Mouse (Mus musculus): ENCODE results near the gene Gm9821. TPM values are rescaled to one million over a fixed set of nuclear protein-coding genes. Genes with fewer than 3 reads are reported as not detected.

Gene Gm9821
- total RNA-seq, 1 experiment from 2014 or later: 0.29 TPM

- ATAC-seq (replicated peaks; ENCODE audit: insufficient number of reproducible peaks, low FRiP score, low TSS enrichment, poor library complexity, severe bottlenecking): no peak
These were observed 15.0 kb downstream of the Gm9821 start for GRCm38 (mm10) chr2:91960459-91960858.

- no peak for ATAC-seq (replicated peaks; ENCODE audit: insufficient number of reproducible peaks, low FRiP score, low TSS enrichment, poor library complexity, severe bottlenecking)
These were observed 16.6 kb downstream of the Gm9821 start for GRCm38 (mm10) chr2:91961901-91962761.

DNA sequence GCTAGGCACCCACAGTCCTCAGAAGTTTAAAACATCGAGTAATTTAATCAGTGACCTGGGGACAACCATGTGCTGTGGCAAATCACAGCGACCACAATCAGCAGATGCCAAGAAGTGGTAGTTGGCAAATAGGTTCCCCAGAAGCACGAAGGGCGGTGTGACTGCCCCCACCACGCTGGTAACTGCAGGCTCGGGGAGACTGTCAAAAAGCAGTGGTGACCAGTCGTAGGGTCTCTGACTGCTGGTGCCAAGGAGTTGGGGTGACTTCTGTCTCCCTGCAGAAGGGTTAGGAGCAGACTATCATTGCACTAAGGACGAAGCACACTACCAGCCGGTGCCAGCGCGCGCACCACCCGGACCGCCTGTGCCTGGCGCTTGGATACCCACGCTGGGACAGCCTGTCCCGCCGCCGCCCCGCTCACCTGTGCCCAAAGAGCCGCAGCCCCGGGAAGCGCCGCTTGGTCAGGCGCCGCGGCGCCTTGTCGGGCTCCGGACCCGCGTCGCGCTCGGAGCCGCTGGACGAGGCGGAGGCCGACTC lies 17.4 kb downstream of the Gm9821 start:
- ATAC-seq (replicated peaks; ENCODE audit: insufficient number of reproducible peaks, low FRiP score, low TSS enrichment, poor library complexity, severe bottlenecking): no peak

DNA sequence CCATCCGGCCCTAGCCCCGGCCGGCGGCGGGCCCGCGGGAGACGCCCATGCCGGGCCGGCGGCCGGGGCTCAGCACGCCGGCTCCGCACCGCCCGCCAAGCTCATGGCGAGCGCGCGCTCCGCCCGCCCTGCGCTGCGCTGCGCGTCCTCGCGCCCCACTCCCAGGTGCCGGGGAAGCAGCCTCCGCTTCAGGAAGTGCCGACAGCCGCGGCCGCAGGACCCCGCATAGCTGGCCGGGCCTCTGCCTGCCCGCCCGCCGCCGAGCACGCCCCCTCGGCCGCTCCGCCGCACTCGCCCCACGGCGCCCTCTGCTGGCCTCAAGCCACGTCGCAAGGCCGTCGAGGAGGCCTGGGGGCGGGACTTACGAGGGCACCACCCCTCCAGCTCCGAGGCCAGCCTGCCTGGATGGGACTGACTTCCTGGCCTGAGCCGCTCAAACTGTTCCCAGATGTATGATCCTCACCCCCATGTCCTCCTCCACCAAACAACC lies 18.0 kb downstream of the Gm9821 start:
- peak; percentile 51 for ATAC-seq (replicated peaks; ENCODE audit: insufficient number of reproducible peaks, low FRiP score, low TSS enrichment, poor library complexity, severe bottlenecking)

- ATAC-seq (replicated peaks; ENCODE audit: insufficient number of reproducible peaks, low FRiP score, low TSS enrichment, poor library complexity, severe bottlenecking): no peak
These were observed 19.2 kb downstream of the Gm9821 start for GRCm38 (mm10) chr2:91964610-91965204.

GRCm38 (mm10) chr2:91965417-91965816 lies 19.9 kb downstream of the Gm9821 start:
- peak; percentile 47 for ATAC-seq (replicated peaks; ENCODE audit: insufficient number of reproducible peaks, low FRiP score, low TSS enrichment, poor library complexity, severe bottlenecking)

DNA sequence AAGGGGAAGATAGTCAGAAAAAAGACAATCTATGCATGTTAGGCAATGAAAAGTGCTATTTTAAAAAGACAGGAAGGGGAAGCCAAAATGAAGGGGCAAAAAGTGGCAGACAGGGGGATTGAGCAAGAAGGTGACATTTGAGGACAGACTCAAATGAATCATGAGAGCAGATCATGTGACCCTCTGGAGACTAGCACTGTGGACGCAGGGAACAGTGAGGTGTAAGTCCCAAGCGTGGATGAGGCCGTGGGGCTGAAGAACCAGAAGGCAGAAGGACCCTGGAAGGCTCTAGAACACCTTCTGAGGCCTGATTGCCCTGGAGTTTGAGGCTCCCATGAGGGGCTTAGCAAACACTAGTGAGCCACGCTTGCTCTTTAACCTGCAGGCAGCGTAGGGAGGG lies 20.9 kb downstream of the Gm9821 start:
- peak; percentile 57 for ATAC-seq (replicated peaks; ENCODE audit: insufficient number of reproducible peaks, low FRiP score, low TSS enrichment, poor library complexity, severe bottlenecking)

- ATAC-seq (replicated peaks; ENCODE audit: insufficient number of reproducible peaks, low FRiP score, low TSS enrichment, poor library complexity, severe bottlenecking): no peak
These were observed 22.5 kb downstream of the Gm9821 start for GRCm38 (mm10) chr2:91967962-91968361.

GRCm38 (mm10) chr2:91971231-91972097 lies 26.0 kb downstream of the Gm9821 start:
- peak; percentile 51; the same call in 1 of the 2 replicates for ATAC-seq (replicated peaks; ENCODE audit: insufficient number of reproducible peaks, low FRiP score, low TSS enrichment, poor library complexity, severe bottlenecking)

GRCm38 (mm10) chr2:91972121-91972566 lies 26.6 kb downstream of the Gm9821 start:
- peak; percentile 85 for ATAC-seq (replicated peaks; ENCODE audit: insufficient number of reproducible peaks, low FRiP score, low TSS enrichment, poor library complexity, severe bottlenecking)

DNA sequence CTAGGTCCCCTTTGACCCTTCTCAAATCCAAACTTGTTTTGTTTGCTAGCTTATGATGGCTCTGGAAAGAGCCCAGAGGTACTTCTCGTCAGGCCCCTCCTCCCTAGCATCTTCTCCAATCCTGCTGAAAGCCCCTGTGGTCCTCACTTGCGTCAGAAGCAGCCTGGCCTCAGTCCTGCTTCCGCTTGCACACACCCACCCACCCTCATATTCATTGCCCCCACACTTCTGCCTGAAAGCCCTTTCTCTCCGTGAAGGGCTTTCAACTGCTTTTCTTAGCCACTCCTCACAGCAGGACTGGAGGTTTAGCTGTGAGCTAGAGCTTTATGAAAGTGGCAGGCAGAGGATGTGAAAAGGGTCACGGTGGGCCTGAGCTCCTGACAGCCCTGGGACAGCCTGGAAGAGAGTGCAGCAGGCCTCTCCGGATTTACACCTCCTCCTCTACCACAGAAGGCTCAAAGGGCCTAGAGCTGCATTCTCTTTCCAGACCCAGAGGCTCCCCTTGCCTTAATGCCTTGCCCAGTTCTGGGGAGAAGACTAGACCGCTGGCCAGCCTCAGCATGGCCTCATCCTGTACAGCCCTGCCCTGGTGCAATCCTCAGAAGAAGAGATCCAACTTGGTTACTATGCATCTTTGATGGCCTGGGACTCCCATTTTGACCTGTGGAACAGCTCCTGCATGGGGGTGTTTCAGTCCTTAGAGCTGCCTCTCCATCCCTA lies 28.1 kb downstream of the Gm9821 start:
- no peak for ATAC-seq (replicated peaks; ENCODE audit: insufficient number of reproducible peaks, low FRiP score, low TSS enrichment, poor library complexity, severe bottlenecking)

DNA sequence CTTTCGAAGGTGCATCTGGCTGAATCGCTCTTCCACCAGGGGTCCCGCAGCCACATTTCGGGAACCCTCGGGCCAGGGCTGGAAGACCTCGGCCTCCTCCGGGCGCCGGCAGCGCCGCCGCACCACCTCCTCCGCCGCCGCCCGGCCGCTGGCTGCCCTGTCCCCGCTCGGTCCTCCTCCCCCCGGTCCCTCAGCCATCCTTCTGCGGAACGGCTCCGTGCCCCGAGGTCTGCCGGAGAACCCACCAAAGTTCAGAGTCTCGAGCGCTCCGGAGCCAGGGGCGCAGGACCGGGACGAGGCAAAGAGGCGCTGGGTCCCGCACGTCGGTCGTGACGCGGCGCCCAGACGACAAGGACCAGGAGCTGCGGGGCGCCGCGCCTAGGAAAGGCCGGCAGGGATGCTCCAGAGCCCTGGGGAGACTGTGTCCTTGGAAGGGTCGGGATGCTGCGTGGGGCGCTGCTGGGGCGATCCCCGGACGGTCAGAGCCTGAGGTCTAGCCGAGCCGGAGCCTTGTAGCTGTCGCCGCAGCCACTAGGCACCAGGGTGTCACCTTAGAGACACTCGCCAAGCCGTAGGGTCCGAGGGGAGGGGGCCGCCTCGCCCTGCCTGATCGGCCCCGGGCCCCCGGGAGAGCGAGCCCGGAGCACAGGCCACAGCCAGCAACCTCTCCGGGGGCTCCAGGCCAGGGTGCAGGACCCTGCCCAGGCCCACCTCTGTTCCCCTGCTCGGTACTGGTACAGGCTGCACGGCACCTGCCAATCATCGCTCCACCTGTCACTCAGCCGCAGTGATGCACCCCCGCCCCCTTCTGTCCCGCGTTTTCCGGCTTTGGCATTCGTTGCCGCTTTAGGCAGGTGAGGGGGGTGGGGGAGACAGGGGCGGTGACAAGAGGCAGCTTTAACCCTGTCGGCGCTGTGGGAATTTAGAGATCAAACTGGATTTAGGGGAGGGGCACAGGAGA lies 30.4 kb downstream of the Gm9821 start, which contains the start of gene Dgkz:
TSS of gene Dgkz (minus strand) at position 284 of the 961 bp plus-strand sequence.
- no peak for ATAC-seq (replicated peaks; ENCODE audit: insufficient number of reproducible peaks, low FRiP score, low TSS enrichment, poor library complexity, severe bottlenecking)

- 0 out of 2 replicates have a peak, but pooled peaks have one; percentile 15 for ATAC-seq (replicated peaks; ENCODE audit: insufficient number of reproducible peaks, low FRiP score, low TSS enrichment, poor library complexity, severe bottlenecking)
These were observed 32.5 kb downstream of the Gm9821 start for GRCm38 (mm10) chr2:91977960-91978359.

- ATAC-seq (replicated peaks; ENCODE audit: insufficient number of reproducible peaks, low FRiP score, low TSS enrichment, poor library complexity, severe bottlenecking): no peak
These were observed 33.0 kb downstream of the Gm9821 start for GRCm38 (mm10) chr2:91978547-91978946.

GRCm38 (mm10) chr2:91980245-91980644 lies 34.7 kb downstream of the Gm9821 start:
- no peak for ATAC-seq (replicated peaks; ENCODE audit: insufficient number of reproducible peaks, low FRiP score, low TSS enrichment, poor library complexity, severe bottlenecking)

DNA sequence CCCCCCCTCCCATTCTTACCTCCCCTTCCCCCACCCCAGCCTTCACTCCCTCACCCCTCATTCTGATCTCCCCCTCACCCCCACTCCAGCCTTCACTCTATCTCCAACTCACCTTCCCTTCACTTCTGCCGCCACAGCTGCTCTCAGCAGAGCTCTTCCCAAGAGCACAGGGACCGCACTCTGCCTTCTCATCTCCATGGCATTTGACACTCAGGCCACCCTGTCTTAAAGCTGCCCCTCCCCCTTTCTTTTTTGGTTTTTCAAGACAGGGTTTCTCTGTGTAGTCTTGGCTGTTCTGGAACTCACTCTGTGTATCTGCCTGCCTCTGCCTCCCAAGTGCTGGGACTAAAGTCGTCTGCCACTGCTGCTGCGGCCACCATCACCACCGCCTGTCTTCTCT lies 35.3 kb downstream of the Gm9821 start:
- ATAC-seq (replicated peaks; ENCODE audit: insufficient number of reproducible peaks, low FRiP score, low TSS enrichment, poor library complexity, severe bottlenecking): no peak

GRCm38 (mm10) chr2:91984439-91984838 lies 38.9 kb downstream of the Gm9821 start:
- ATAC-seq (replicated peaks; ENCODE audit: insufficient number of reproducible peaks, low FRiP score, low TSS enrichment, poor library complexity, severe bottlenecking): peak; percentile 88

All from monocyte, adult 5-6 weeks (primary cell).